Mouse (Mus musculus): ENCODE measurements around the gene Gm3264.
A peak's percentile ranks its signal among the peaks of the same experiment; 100 is the strongest.
"Not testable (repeated sequence)": the region's sequence is repeated elsewhere in the genome, so short reads cannot be mapped to it uniquely, and the experiment has no call there.

Gm3264 gene

DNA sequence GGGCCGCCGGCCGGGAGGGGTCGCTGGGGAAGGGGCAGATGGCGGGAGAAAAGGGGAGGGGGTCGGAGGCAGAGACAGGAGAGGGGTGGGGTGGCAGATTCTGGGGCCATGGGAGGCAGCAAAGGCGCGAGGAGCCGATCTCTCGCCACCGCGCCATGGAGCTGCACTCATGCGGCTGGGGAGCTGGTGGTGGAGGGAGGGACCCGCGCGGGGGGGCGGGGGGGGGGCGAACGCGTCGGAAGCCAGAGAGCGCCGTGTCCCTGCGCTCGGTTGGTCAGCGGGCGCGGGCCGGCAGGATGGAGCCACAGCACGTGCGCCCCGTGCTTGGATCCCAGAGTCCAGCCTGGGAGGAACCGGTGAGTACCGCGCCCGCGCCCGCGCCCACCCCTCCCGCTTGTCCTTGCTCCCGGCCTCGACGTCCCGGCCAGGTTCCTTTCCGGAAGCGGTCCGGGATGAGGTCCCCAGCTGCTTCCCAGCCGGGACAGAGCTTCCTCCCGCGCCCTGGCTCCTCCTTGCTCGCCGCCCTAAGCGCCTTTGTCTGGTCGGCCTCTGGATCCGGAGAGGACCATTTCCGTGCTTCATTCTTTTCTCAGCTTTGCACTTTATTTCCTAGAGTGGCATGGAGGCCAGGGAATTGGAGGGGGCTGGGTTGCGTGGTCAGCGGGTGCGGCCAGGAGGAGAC, at the start of gene Gm3264:
Gm3264 (plus strand) TSS at position 278 of the 682 bp plus-strand sequence.
- peak in 1 of 2 experiments; percentile 1 for DNase-seq

DNA sequence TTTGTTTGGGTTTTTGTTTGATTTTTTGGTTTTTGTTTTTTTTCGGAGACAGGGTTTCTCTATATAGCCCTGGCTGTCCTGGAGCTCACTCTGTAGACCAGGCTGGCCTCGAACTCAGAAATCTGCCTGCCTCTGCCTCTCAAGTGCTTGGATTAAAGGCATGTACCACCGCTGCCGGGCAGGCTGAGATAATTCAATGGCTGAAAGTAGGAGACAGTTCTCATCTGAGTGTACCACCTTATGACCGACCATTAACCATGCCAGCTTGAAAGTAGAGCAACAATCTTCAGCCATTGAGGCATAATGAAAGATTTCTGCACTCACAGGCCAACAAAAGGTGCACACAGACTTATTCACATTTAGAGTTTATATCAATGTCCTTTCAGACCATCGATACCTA, 49.0 kb upstream of the Gm3264 start:
- peak in 1 of 2 experiments; percentile 4 for DNase-seq

DNA sequence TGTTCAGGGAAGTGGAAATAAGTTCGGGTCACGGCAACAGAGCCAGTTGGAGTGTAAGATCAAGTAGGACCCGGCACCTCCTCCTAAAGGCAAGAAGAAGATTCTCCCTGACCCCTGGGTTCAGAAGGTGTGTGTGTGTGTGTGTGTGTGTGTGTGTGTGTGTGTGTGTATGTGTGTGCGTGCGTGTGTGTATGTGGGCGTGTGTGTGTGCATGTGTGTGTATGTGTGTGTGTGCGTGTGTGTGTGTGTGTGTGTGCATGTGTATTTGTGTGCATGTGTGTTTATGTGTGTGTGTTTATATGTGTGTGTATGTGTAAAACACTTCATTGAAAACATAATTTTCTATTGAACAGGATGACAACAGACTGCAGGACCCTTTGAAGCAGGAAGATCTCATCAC, 33.4 kb upstream of the Gm3264 start:
- peak in 1 of 2 experiments; percentile 1 for DNase-seq

GRCm38 (mm10) chr14:4837806-4838205, 17.6 kb upstream of the Gm3264 start, which contains the start of gene Gm3269:
Gm3269 (plus strand) TSS chr14:4838106.
- not testable (repeated sequence) for DNase-seq

DNA sequence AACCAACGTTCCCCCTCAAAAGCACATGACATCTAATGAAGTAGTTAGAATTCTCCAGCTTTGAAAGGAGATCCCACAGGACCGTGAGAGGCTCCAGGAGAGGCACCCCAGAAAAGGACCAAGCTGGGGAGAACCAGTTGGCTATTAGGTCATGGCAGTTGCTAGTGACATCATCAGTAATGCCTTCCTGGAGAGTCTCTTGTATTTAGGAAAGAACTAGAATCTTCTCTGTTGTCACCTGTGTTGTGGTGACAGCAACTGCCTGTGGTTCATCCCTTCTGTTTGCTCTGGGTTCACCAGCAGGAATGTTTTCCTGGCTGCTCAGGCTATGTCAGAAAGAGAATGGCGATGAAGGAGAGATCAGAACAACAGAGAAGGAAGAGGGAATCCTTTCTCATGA, 36.7 kb downstream of the Gm3264 start, which contains the start of gene Gm3278:
Gm3278 (plus strand) TSS at position 301 of the 400 bp plus-strand sequence.
- not testable (repeated sequence) for DNase-seq

Measured in cerebellum, adult 18-20 months (tissue).